Mouse (Mus musculus) cerebellum, adult 2 months (tissue): ENCODE measurements around the gene Clmp. TPM values are rescaled to one million over a fixed set of nuclear protein-coding genes. Genes with fewer than 3 reads are reported as not detected.
"Not testable (repeated sequence)": the region's sequence is repeated elsewhere in the genome, so short reads cannot be mapped to it uniquely, and the experiment has no call there.

Experiments used
- DNase-seq, 2 experiments: peaks; one replicate each; pipeline ENCODE4 v3.0.0; 2021
- H3K27ac ChIP-seq: fragments of 200-500 bp; 2 replicates; pipeline ENCODE4 v1.5.1; 2012; ENCODE audit warnings: low read length, control low read depth, inconsistent platforms; ENCODE audit not compliant: insufficient read depth
- H3K27me3 ChIP-seq: fragments of 200-500 bp; 2 replicates; pipeline ENCODE4 v1.6.1; 2012; ENCODE audit warnings: inconsistent platforms, mild to moderate bottlenecking, low read length, moderate library complexity; ENCODE audit not compliant: control insufficient read depth, insufficient read depth
- H3K4me1 ChIP-seq: fragments of 200-500 bp; 2 replicates; pipeline ENCODE4 v1.6.1; 2011; ENCODE audit warnings: low read length; ENCODE audit not compliant: control insufficient read depth, insufficient read depth
- H3K4me3 ChIP-seq: fragments of 200-500 bp; replicated peaks from 2 replicates; pipeline ENCODE3; 2011; ENCODE audit warnings: mild to moderate bottlenecking, low read depth, low read length, control low read depth; ENCODE audit not compliant: insufficient read depth
- CTCF ChIP-seq: fragments of 200-500 bp; IDR thresholded peaks from 2 replicates; pipeline ENCODE4 v1.5.1; 2011; ENCODE audit warnings: low read depth, mild to moderate bottlenecking, control low read depth, low read length, moderate library complexity, borderline replicate concordance; ENCODE audit not compliant: insufficient read depth
- POLR2A ChIP-seq: fragments of 200-500 bp; IDR thresholded peaks from 2 replicates; pipeline ENCODE4 v1.6.1; 2011; ENCODE audit warnings: low read length, control low read depth, borderline replicate concordance; ENCODE audit not compliant: insufficient read depth
- WGBS: fragments of 180-500 bp; shearing (Covaris S2); methylation state at CpG from one replicate; pipeline ENCODE4 v1.1.7; 2018; 5-methylcytosine and 5-hydroxymethylcytosine counted together
- polyA plus RNA-seq: library from polyadenylated mRNA; depleted of rRNA; stranded (reverse); fragments of >200 nt; gene quantifications from 2 replicates; pipeline ENCODE4 v1.2.3, GENCODE M21; 2012

Gene Clmp
- polyA plus RNA-seq, 1 experiment: 21.8 TPM

DNA sequence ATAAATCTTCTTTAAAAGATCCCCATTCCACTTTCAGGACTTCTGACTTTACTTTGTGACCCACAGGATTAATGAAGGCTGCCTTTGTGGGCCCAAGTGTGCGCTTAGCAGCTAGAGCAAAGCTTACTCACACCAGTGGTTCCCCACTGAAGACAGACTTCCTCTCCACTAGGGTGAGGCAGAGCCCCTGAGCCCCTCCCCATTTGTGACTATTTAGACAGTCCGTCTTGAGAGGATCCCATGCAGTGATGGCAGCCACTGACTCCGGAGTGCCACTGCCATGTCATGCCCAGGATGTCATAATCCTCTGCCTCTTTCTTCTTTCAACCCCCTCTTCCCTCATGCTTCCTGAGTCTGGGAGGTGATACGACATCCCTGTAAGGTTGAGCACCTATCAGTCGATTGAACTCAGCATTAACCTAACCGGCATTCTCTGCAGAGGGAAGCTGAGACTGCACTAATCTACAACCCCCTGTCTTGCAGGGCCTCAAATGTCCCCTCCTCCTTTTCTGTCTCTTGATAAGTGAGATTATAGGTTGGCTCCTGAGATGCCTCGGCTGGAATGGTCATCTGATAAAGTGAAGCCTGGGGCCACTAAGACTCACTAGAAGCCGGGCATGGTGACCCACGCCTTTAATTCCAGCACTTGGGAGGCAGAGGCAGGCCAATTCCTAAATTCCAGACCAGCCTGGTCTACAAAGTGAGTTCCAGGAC, 112.6 kb downstream of the Clmp start:
- no peak for TF ChIP-seq CTCF
- no peak for TF ChIP-seq POLR2A
- H3K27me3 ChIP-seq: no peaks in the 10 kb centered on the region
- H3K27ac ChIP-seq: peak overlapping the region; percentile 40; the same call in 1 of the 2 replicates
- peaks cover 3% of the 10 kb centered on the region for H3K4me1 ChIP-seq
- DNase-seq: no peak
- no peak overlapping the region for H3K4me3 ChIP-seq
- 85% methylated on average over 9 of the region's 9 CpGs for WGBS

DNA sequence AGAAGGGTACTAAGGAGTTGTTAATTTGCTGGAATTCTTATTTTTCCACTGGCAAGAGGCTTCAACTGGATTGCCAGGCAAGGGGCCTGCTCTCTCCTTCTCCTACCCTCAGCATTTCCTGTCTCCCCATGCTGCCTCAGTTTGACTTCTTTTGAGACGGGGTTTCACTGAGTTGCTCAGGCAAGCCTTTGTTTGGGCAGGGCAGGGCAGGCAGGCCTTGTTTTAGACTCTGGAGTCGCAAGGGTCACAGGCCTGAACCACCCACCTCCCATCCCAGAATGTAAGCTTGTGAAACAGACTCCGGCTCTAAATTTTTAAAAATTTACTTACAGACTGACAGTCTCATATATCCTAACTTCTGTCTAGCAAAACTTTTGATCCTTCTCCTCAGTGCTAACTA, 113.3 kb downstream of the Clmp start:
- DNase-seq: peak in 1 of 2 experiments; percentile 29
- Histone ChIP-seq H3K27ac (peak overlapping the region; percentile 85), H3K4me1 (peaks cover 3% of the 10 kb centered on the region), H3K27me3 (no peaks in the 10 kb centered on the region), H3K4me3 (no peak overlapping the region)
- no peak for TF ChIP-seq CTCF
- no peak for TF ChIP-seq POLR2A
- WGBS: 69% methylated on average over 3 of the region's 3 CpGs

DNA sequence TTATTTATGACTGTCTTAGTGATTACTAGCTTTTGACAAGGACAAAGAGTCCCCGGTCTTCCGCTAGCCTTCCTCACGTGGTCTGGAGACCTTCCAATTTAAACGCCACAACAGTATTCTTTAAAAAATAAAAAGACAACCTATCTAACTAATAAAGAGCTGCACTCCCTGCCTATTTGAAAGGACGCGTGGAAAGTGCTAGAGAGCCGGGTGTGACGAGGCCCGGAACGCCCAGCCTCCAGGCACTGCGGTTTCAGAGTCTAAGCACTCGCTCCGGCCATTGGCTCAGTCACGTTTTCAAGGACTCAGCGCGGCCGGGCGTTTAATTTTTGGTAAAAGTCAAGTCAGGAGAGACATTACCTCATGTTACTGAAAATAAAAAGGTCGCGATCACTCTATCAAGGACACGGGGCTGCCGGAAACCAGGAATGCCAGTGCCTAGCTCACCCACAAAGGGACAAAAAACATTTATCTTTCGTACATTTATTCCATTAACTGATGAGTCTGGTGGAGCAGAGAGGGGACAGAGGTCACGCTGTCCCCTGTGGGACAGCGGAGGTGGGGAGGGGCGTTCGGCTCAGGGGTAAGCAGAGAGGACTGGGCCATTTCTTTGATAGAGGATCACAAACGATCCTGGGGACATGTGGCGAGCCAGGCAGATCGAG, 114.2 kb downstream of the Clmp start:
- Histone ChIP-seq H3K4me1 (peaks cover 6% of the 10 kb centered on the region), H3K4me3 (peak overlapping the region; percentile 74), H3K27ac (peak overlapping the region; percentile 99), H3K27me3 (no peaks in the 10 kb centered on the region)
- TF ChIP-seq POLR2A: peak; percentile 67; the same call in 1 of the 2 replicates
- TF ChIP-seq CTCF: no peak
- under 1% methylated on average over 30 of the region's 30 CpGs for WGBS
- DNase-seq: peak; percentile 80 to 83

DNA sequence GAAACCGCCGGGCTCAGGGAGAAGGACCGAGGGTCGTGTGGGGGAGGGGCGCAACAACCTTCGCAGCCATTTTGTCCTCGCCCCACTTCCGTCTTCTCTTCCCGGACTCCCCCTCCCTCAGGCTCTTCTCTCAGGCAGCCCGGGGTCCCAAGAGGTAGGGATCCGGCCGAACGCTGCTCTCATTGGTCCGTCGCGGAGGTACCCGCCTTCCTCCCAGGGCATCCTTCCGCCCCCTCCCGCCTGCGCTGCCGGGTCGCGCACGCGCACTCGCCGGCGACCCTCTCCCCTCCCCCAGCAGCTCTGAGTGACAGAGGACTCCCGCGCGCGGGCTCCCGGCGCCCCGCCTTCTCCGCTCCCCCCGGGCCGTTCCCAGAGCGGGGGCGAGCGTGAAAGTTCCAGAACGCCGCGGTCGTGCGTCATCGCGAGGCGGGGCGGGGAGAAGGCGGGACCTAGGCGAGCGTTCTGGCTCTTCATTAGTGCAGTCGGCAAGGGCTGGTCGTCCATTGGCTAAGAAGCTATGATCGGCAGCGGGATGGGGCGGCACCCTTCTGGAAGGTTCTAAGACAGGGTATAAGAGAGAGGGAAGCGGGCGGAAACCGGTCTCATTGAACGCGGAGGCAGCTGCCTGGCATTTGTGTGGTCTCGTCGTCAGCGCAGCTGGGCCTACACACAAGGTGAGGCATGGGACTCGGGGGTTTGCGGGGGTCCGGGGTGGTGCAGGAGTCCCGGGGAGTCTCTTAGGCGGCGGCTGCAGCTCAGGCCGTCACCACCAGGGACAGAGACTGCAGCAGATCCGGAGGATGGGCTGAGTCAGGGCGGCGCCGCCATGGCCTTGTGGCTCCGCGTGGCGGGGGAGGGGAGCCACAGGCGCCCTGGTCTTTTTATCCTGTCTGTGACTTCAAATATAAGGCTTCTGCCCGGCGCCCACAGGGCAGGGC, 115.2 kb downstream of the Clmp start, which contains the start of gene Hspa8:
TSS of gene Hspa8 (plus strand) at position 310 of the 938 bp plus-strand sequence.
- WGBS: 1% methylated on average over 79 of the region's 83 CpGs
- TF ChIP-seq CTCF: no peak
- TF ChIP-seq POLR2A: peak; percentile 100
- H3K27me3 ChIP-seq: no peaks in the 10 kb centered on the region
- peaks cover 8% of the 10 kb centered on the region for H3K4me1 ChIP-seq
- H3K4me3 ChIP-seq: peak within 1 kb of the TSS; percentile 74
- DNase-seq: peak; percentile 100
- peak within 1 kb of the TSS; percentile 99 for H3K27ac ChIP-seq

DNA sequence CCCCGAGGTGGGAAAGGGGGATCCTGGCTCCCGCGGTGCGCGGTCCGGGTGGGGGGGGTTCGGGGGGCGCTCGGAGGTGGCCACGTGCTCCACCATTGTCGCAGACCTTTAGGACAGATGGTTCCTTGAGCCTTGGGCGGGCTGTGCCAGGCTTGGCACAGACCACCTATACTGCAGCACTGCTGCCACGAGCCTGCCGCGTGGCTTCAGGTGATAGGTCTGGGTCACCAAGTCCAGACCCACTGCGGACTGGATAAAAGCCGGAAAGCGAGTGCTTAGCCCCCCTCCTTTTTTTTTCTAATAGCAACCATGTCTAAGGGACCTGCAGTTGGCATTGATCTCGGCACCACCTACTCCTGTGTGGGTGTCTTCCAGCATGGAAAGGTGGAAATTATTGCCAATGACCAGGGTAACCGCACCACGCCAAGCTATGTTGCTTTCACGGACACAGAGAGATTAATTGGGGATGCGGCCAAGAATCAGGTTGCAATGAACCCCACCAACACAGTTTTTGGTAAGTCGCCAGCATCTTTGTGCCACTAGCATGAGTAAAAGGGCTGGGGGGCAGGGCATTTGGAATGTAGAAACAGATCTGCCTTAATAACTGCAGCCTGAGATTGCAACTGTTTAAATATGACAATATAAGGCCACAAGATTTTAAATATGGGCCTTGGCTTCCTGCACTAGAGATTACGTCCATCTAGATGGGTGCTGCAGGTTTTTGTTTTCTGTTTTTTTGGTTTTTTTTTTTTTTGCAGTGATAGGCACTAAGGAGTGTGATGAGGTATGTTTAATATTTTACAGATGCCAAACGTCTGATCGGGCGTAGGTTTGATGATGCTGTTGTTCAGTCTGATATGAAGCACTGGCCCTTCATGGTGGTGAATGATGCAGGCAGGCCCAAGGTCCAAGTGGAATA, 116.1 kb downstream of the Clmp start:
- Histone ChIP-seq H3K4me1 (peaks cover 13% of the 10 kb centered on the region), H3K27ac (peak overlapping the region; percentile 62), H3K4me3 (peak overlapping the region; percentile 56)
- TF ChIP-seq POLR2A: 0 out of 2 replicates have a peak, but pooled peaks have one; percentile 16
- peak; percentile 77 to 84 for DNase-seq
- WGBS: under 1% methylated on average over 26 of the region's 28 CpGs
- H3K27me3 ChIP-seq: not testable (repeated sequence)

DNA sequence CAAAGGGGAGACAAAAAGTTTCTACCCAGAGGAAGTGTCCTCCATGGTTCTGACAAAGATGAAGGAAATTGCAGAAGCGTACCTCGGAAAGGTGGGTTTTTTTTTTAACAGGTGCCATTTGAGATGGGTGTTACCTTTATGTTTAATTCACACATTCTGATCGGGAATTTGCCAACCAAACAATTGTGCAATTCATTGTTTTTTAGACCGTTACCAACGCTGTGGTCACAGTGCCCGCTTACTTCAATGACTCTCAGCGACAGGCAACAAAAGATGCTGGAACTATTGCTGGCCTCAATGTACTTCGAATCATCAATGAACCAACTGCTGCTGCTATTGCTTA, 116.7 kb downstream of the Clmp start:
- 1% methylated on average over 8 of the region's 8 CpGs for WGBS
- not testable (repeated sequence) for DNase-seq, H3K27me3 ChIP-seq, H3K27ac ChIP-seq
- Histone ChIP-seq H3K4me3 (peak overlapping the region; percentile 43), H3K4me1 (peaks cover 18% of the 10 kb centered on the region)

DNA sequence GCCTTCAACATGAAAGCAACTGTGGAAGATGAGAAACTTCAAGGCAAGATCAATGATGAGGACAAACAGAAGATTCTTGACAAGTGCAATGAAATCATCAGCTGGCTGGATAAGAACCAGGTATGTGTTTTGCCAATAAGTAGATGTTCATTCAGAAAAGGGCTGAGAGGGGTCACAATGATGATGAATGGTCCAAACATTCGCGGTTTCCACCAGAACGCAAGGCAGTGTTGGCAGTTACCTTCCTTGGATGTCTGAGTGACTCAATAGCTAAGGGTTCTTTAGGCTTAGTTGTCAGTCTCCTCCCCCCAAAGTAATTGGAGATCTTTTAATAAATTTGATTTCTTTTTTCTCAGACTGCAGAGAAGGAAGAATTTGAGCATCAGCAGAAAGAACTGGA, 118.8 kb downstream of the Clmp start:
- H3K27ac ChIP-seq, H3K27me3 ChIP-seq, DNase-seq, H3K4me3 ChIP-seq: not testable (repeated sequence)
- peaks cover 17% of the 10 kb centered on the region; the same call in 1 of the 2 replicates for H3K4me1 ChIP-seq
- WGBS: 26% methylated on average over 3 of the region's 3 CpGs
